Mouse (Mus musculus) adrenal gland, adult (tissue): ENCODE measurements around the gene Olfr91.

ENCODE experiments used
- DNase-seq, 2 experiments: peaks; one replicate each; pipeline ENCODE4 v3.0.0; 2022 to 2023; ENCODE audit warnings: low spot score in 1 of 2; ENCODE audit not compliant: inconsistent age in 2 of 2

Olfr91 gene

DNA sequence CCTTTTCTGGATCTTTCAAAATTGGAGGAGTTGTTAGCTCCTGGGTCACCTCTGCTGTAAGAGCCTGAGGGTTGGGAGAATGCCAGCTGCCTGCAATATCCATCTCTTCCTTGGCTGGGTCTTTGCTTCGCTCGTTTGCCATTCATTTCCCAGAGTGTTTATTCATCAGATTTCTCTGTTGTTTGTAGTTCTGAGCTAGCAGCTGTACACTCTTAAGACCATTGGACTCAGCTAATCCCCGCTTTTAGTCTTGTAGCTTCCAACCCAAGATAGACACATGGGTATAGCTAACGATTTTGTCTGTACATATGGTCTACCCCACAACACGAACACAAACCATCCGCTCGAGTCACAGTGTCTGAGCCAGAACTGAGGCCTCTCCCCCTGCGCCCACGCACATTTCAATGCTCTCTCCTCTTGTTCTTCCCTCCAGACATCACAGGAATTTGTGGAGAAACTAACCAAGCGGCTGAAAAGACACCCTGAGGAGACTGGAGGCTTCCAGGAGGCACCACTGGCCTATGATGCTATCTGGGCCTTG is 35.9 kb downstream of the Olfr91 start:
- DNase-seq: no peak

- DNase-seq: no peak
Measured at GRCm38 (mm10) chr17:37061435-37061834, 36.6 kb downstream of the Olfr91 start.

GRCm38 (mm10) chr17:37056957-37057356 is 41.1 kb downstream of the Olfr91 start:
- DNase-seq: no peak

GRCm38 (mm10) chr17:37051745-37052144 is 46.3 kb downstream of the Olfr91 start:
- no peak for DNase-seq

DNA sequence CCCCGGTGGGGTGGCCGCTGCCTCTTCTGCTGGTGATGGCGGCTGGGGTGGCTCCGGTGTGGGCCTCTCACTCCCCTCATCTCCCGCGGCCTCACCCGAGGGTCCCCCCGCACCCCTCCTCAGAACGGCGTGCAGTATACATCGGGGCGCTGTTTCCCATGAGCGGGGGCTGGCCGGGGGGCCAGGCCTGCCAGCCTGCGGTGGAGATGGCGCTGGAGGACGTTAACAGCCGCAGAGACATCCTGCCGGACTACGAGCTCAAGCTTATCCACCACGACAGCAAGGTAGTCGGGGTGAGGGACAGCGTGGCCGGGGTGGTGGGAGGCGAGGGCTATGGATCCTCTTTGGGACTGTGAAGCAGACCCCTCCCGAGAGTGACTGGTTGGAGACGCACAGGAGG is 47.2 kb downstream of the Olfr91 start:
- no peak for DNase-seq

DNA sequence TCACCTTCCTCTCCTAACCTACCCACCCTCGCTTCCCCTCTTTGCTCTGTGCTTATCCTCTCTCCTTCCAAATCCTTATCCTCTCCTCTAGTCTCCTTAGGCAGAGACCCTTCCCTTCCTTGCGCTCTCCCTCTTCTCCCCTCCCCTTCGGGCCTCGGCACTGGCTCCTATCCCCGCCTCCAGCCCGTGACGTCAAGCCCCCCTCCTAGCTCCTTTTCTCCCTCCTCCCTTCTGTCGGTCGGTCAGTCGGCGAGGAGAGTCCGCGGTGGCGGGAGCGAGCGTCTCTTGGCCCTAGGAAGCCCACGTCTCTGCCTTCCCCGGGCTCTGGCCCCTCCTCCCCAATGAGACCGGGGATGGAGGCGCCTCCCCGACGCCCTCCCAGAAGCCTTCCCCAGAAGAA is 47.7 kb downstream of the Olfr91 start:
- peak; percentile 88 to 93 for DNase-seq

DNA sequence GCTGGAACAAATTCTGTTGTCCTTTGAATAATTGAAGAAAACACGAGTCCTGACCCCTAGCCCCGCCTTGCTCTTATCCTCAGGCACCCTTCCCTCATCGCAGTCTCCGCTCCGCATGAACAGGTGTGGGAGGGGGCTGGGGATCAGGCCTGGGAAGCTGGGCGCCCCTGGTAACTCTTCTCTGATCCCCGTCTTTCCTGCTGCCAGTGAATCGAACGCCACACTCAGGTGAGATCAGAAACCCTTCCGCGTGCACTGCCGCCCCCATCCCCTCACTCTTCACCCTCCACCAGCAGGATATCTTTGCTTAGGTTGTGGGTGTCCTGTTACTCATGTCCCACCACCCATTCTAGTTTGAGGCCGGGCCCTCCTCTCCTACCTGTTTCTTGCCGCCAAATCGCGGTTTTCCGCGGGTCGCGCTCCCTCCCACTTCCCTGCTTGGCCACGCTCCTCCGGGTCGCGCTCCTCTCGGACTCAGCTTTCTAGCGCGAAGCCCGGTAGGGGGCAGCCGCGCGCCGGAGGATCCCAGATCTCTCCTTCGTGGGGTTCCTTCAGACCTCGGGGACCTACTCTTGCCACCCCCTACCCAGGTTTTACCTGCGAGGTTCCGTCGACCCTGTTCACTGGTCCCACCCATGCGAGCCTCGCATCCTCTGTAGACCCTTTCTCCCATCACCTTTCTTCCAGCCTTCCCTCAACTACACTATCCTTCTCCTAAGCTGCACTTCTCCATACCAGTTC is 48.3 kb downstream of the Olfr91 start:
- peak; percentile 75 to 90 for DNase-seq

DNA sequence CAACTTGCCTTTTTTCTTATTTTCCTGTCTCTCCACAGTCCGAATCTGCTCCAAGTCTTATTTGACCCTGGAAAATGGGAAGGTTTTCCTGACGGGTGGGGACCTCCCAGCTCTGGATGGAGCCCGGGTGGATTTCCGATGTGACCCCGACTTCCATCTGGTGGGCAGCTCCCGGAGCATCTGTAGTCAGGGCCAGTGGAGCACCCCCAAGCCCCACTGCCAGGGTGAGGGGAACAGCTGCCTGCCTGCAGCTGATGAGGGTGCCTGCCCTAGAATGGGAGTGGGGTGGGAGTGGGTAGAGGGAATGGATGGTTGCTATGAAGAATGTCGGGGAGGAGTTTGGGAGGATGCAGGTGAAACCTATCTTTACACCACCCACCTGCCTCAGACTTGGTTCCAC is 49.7 kb downstream of the Olfr91 start:
- DNase-seq: peak; percentile 24 to 38

GRCm38 (mm10) chr17:37047981-37048380 is 50.1 kb downstream of the Olfr91 start:
- DNase-seq: peak in 1 of 2 experiments; percentile 43

- peak; percentile 19 to 31 for DNase-seq
Measured at GRCm38 (mm10) chr17:37047332-37047976, 50.6 kb downstream of the Olfr91 start.

DNA sequence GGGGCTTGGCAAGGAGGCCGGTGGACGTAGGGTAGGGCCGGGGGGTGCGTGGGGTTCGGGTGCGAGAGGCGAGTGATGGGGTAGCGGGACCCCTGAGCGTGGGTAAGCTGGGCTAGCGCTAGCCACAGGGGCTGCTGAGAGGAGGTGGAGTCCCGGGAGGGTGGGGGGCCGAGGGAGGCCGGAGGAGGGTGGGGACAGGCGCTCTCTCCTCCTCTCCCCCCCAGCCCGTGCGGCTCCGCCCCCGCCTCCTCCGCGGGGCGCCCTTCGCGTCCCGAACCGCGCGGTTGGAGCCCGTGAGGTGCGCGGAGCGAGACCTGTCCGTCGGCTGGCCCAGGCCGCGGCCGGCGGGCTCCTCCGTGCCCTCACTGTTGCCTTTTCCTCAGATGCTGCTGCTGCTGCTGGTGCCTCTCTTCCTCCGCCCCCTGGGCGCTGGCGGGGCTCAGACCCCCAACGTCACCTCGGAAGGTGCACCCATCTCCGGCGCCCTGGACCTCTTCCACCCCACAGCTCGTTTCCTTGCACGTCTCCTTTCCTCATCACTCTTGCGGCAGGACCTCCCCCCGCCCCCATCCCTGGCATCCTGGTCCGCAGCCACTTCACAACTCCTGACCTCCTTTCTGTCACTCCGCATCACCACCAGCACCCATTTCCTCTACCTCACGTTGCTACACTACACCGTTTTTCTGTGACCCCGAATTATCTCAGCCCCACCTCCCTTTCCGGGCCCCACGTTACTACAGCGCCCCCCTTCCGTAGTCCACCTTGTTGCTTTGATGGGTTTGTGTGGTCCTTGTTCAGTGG is 51.6 kb downstream of the Olfr91 start:
- DNase-seq: peak in 1 of 2 experiments; percentile 75

DNA sequence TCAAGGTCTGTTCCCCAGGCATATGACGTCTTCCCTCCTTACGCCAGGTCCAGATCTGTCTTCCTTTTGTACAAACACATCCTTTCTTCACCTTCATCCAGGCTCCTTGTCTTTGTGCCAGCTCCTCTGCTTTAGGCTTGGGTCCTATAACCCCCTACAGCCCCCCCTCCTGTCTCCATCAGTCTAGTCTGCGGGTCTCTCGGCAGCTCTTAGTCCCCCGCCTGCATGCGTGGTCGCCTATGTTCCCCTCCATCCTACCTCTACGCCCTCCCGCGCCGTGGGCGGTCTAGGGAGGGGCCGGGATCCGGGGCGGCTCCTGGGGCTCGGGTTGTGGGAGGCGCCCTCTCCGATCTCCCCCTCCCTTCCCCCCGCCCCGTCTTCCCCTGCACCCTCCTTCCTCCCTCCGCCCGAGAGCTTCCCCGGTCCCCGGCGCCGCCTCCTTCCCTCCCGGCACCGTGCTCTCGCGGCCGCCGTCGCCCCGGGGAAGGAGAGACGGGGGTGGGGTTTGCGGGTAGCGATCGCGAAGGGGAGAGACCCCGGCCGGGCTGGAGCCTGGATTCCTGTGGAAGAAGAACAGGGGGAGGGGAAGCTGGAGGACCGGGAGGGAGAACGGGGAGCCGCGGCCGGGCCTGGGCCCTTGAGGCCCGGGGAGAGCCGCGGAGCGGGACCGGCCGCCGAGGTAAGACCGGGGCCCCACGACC is 52.3 kb downstream of the Olfr91 start, which contains the start of gene Gabbr1:
Gene Gabbr1, plus strand, starts transcription at position 356 of the 701 bp plus-strand sequence.
- peak; percentile 86 to 94 for DNase-seq

- no peak for DNase-seq
Measured at GRCm38 (mm10) chr17:37044651-37045244, 53.3 kb downstream of the Olfr91 start.
